Mouse (Mus musculus) heart, adult 18-20 months (tissue): Measurements from ENCODE around the gene Tas2r109. TPM values are rescaled to one million over a fixed set of nuclear protein-coding genes. Genes with fewer than 3 reads are reported as not detected.
"Not testable (repeated sequence)": the region's sequence is repeated elsewhere in the genome, so short reads cannot be mapped to it uniquely, and the experiment has no call there.

ENCODE experiments used
- DNase-seq, 2 experiments: peaks; one replicate each; pipeline ENCODE4 v3.0.0; 2021 to 2022; ENCODE audit warnings: mixed read lengths in 1 of 2
- long read RNA-seq, 2 experiments: library from polyadenylated mRNA; stranded (forward); transcript quantifications; one replicate each; pipeline ENCODE4 v2.0.0; 2021
- total RNA-seq, 2 experiments: library from RNA; stranded (reverse); gene quantifications; 2 replicates each; pipeline ENCODE4 v1.2.3; 2021

The Tas2r109 gene
- total RNA-seq: not detected
- long read RNA-seq, experiment 1: 0 reads
- long read RNA-seq, experiment 2: 0 reads

DNA sequence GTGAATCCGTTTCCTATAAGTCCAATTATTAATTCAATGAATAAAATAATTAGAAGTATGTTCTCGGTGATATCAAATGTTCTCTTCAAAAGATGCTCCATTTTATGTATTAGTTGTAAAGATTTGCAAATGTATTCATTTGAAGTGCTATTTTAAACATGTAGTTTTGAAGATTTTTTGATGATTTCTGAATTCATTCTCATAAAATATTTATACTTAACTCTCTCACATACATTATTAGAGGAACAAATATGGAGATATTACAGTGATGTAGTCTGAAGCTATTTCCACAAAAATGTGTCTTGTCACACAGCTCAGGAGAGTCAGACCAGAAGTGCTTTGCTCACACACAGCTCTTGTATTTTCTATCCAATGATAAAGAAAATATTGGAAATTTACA lies at the start of gene Tas2r109:
Tas2r109 (minus strand) TSS at position 101 of the 400 bp plus-strand sequence.
- DNase-seq: no peak

- DNase-seq: no peak
These were observed 22.9 kb downstream of the Tas2r109 start, which contains the start of gene Tas2r131 for GRCm38 (mm10) chr6:132957819-132958218. TSS of gene Tas2r131 (minus strand) at chr6:132957919.

DNA sequence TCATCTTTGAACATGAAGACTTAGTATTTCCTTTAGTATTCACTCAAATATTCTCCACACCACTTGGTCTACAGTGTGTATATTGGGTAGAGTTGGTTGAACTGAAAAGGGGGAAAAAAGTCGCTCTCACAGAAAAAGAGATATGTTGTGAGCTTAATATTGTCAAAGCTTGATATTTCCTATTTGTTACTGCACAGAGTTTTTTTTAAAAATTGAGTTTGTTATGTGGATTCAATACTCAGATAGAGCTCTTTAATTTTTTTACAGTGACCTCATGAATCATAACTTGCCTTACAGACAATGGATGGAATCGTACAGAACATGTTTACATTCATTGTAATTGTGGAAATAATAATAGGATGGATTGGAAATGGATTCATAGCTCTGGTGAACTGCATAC lies 30.0 kb downstream of the Tas2r109 start, which contains the start of gene Tas2r129:
Tas2r129 (plus strand) TSS at position 301 of the 400 bp plus-strand sequence.
- no peak for DNase-seq

DNA sequence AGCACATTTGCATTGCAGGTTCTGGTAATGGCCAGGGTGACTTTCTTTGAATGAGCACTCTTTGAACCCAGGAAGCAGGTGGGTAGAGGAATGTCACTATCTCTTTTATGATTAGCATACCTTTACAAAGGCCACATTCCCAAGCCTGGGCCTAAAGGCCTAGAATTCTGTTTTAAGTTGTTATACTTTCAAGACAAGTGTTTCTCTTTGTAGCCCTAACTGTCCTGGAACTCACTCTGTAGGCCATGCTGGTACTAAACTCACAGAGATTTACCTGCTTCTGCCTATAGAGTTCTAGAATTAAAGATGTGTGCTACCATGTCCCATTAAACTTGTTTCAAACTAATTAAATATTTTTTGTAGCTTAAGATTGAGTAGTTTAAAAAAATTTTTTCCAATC lies 39.4 kb downstream of the Tas2r109 start:
- not testable (repeated sequence) for DNase-seq

Other genes starting within 250 kb of the Tas2r109 start
- not detected for gene Tas2r115, start 242.9 kb downstream of the Tas2r109 start, total RNA-seq
- gene Tas2r124, start 226.2 kb downstream of the Tas2r109 start, total RNA-seq: not detected
- not detected for gene Tas2r102, start 218.8 kb downstream of the Tas2r109 start, total RNA-seq
- not detected for gene Tas2r136, start 202.8 kb downstream of the Tas2r109 start, total RNA-seq
- not detected for gene Tas2r117, start 178.1 kb downstream of the Tas2r109 start, total RNA-seq
- not detected for gene Tas2r123, start 133.8 kb downstream of the Tas2r109 start, total RNA-seq
- gene Tas2r116, start 125.5 kb downstream of the Tas2r109 start, total RNA-seq: not detected
- not detected for gene Tas2r110, start 113.0 kb downstream of the Tas2r109 start, total RNA-seq
- gene Tas2r113, start 88.0 kb downstream of the Tas2r109 start, total RNA-seq: not detected
- not detected for gene Tas2r125, start 71.3 kb downstream of the Tas2r109 start, total RNA-seq
- gene Tas2r129, start 29.9 kb downstream of the Tas2r109 start, total RNA-seq: not detected
- not detected for gene Tas2r131, start 23.0 kb downstream of the Tas2r109 start, total RNA-seq
- not detected for gene Tas2r103, start 56.1 kb upstream of the Tas2r109 start, total RNA-seq
- gene Tas2r140, start 74.9 kb upstream of the Tas2r109 start, total RNA-seq: not detected
- 10 to 100 TPM; 69.4 to 72.8 TPM for gene Smim10l1, start 123.9 kb upstream of the Tas2r109 start, total RNA-seq